Comparison of ENCODE assay signal across 1 mouse cellular context in genomic region chr7:4479674-4480073, GRCm38 (mm10).
A peak's percentile ranks its signal among the peaks of the same experiment; 100 is the strongest.
TF ChIP-seq lines count a peak whose summit lies in the region.

No protein-coding gene starts in this region.

TF ChIP-seq in CH12.LX, 34 proteins besides CTCF, POLR2A, EP300 and RAD21:
- no peak for TF ChIP-seq MEF2A (IDR thresholded peaks at IDR 0.05; ENCODE audit: borderline replicate concordance, low read depth, low read length)
- peak; percentile 68 for TF ChIP-seq SMC3 (IDR thresholded peaks at IDR 0.05; ENCODE audit: low read depth, low read length)
- TF ChIP-seq MAZ (IDR thresholded peaks at IDR 0.05; ENCODE audit: low read depth, low read length), result no peak
- TF ChIP-seq KAT2A (IDR thresholded peaks at IDR 0.05; ENCODE audit: insufficient replicate concordance, low read length), result no peak
